ENCODE assay signal across 8 mouse cellular contexts in genomic region chr7:79504723-79505122, GRCm38 (mm10). TPM values are rescaled to one million over a fixed set of nuclear protein-coding genes. Genes with fewer than 3 reads are reported as not detected.
DNase-seq lines count a peak whose midpoint lies in the region; ATAC-seq and TF ChIP-seq lines count a peak whose summit lies in the region.

No protein-coding gene starts in this region.

- DNase-seq in heart, adult 2 months, result no peak
- peak; percentile 93 to 96 for DNase-seq in cerebellum, postnatal 36 days
- peak; percentile 93 for DNase-seq in frontal cortex, postnatal 36 days (ENCODE audit: low spot score in 2 of 2)
- peak; percentile 91 to 92 for DNase-seq in layer of hippocampus, adult 8-10 months (ENCODE audit: low spot score in 2 of 2)
- no peak for DNase-seq in liver, postnatal 0 days
- DNase-seq in right cerebral cortex, postnatal 10 days (ENCODE audit: low spot score in 2 of 2), result peak; percentile 97
- no peak for DNase-seq in spleen, postnatal 36 days (ENCODE audit: low spot score in 2 of 2)

- no peaks in the 10 kb centered on the region for H3K79me2 ChIP-seq in heart, adult 2 months (replicated peaks; ENCODE audit: control insufficient read depth, insufficient read depth, low read length)

- 0 out of 2 replicates have a peak, but pooled peaks have one; percentile 46 for ATAC-seq in heart, embryonic 12.5 days (ENCODE audit: insufficient number of reproducible peaks, low FRiP score)
- no peak for ATAC-seq in liver, postnatal 0 days

- peak overlapping the region; percentile 65 for H3K4me2 ChIP-seq in heart, embryonic 12.5 days
- H3K4me2 ChIP-seq in liver, postnatal 0 days (ENCODE audit: low read depth, low read length), result peak overlapping the region; percentile 38; the same call in 1 of the 2 replicates

- TF ChIP-seq CTCF in heart, adult 2 months (IDR thresholded peaks at IDR 0.05), result no peak
- no peak for TF ChIP-seq CTCF in liver, postnatal 0 days (IDR thresholded peaks at IDR 0.05; ENCODE audit: low read depth)

- H3K36me3 ChIP-seq in heart, embryonic 12.5 days, result no peaks in the 10 kb centered on the region
- no peaks in the 10 kb centered on the region for H3K36me3 ChIP-seq in heart, adult 2 months (ENCODE audit: control insufficient read depth, insufficient read depth, low read length)
- no peaks in the 10 kb centered on the region for H3K36me3 ChIP-seq in liver, postnatal 0 days (replicated peaks; ENCODE audit: insufficient read depth, low read length)

- no peak overlapping the region for H3K9ac ChIP-seq in heart, embryonic 12.5 days
- no peak overlapping the region for H3K9ac ChIP-seq in heart, adult 2 months (ENCODE audit: low read depth, low read length)
- no peak overlapping the region for H3K9ac ChIP-seq in liver, postnatal 0 days (replicated peaks)

- peaks cover 100% of the 10 kb centered on the region for H3K27me3 ChIP-seq in heart, embryonic 12.5 days (replicated peaks)
- peaks cover 46% of the 10 kb centered on the region for H3K27me3 ChIP-seq in heart, adult 2 months (ENCODE audit: control insufficient read depth, insufficient read depth, low read length)
- peaks cover 100% of the 10 kb centered on the region for H3K27me3 ChIP-seq in liver, postnatal 0 days (ENCODE audit: insufficient read depth, low read length)

- intact Hi-C loops in heart, adult 2 months (cut with DNase I), result no loop called here

- 0 out of 2 replicates have a peak, but pooled peaks cover 3% of the 10 kb centered on the region for H3K9me3 ChIP-seq in heart, embryonic 12.5 days (replicated peaks)
- no peaks in the 10 kb centered on the region for H3K9me3 ChIP-seq in liver, postnatal 0 days (ENCODE audit: low read length)

- H3K4me1 ChIP-seq in heart, embryonic 12.5 days (replicated peaks), result peaks cover 20% of the 10 kb centered on the region
- H3K4me1 ChIP-seq in heart, adult 2 months (ENCODE audit: control insufficient read depth, insufficient read depth, low read length), result no peaks in the 10 kb centered on the region
- H3K4me1 ChIP-seq in liver, postnatal 0 days (ENCODE audit: insufficient read depth), result peaks cover 7% of the 10 kb centered on the region; the same call in 1 of the 2 replicates

- H3K27ac ChIP-seq in heart, embryonic 12.5 days (ENCODE audit: poor library complexity, severe bottlenecking), result no peak overlapping the region
- no peak overlapping the region for H3K27ac ChIP-seq in heart, adult 2 months
- no peak overlapping the region for H3K27ac ChIP-seq in liver, postnatal 0 days (ENCODE audit: low read depth)

- TF ChIP-seq EP300 in heart, adult 2 months (IDR thresholded peaks at IDR 0.05; ENCODE audit: insufficient read depth, low read depth, low read length), result no peak
- no peak for TF ChIP-seq EP300 in liver, postnatal 0 days (IDR thresholded peaks at IDR 0.05; ENCODE audit: low read depth)

- WGBS in heart, embryonic 12.5 days, result 1% methylated on average over 42 of the region's 42 CpGs
- WGBS in heart, adult 2 months, result under 1% methylated on average over 42 of the region's 42 CpGs
- WGBS in liver, postnatal 0 days (ENCODE audit: insufficient replicate concordance), result 0% methylated on average over 37 of the region's 42 CpGs

- TF ChIP-seq POLR2A in heart, adult 2 months (IDR thresholded peaks at IDR 0.05; ENCODE audit: insufficient read depth, low read depth, low read length), result no peak

- peak overlapping the region; percentile 39 for H3K4me3 ChIP-seq in heart, embryonic 12.5 days
- H3K4me3 ChIP-seq in heart, adult 2 months, result no peak overlapping the region
- peak overlapping the region; percentile 10; the same call in 1 of the 2 replicates for H3K4me3 ChIP-seq in liver, postnatal 0 days (ENCODE audit: low read depth, low read length)

RNA-seq across cellular contexts. Expression of gene Polg, which starts 38.6 kb away (rescaled TPM):
- polyA plus RNA-seq in heart, embryonic 12.5 days (2016; fragmentation: Nextera tagmentation; extraction: Ambion mirVana), result 37.9 and 39.6 TPM in 2 replicates
- 10 to 100 TPM; 53.0 to 66.5 TPM for total RNA-seq in heart, adult 2 months (2021)
- polyA plus RNA-seq in heart, adult 2 months (2012; rRNA removed), result 40.5 and 59.0 TPM in 2 replicates
- 100 to 1,000 TPM in 1 of 4 experiments, 10 to 100 TPM in 3; 87.5 to 101 (median 95.1) TPM for total RNA-seq in layer of hippocampus, adult 8-10 months (2022)
- polyA plus RNA-seq in liver, postnatal 0 days (2015; fragmentation: Nextera tagmentation; extraction: Ambion mirVana), result 19.1 and 24.7 TPM in 2 replicates

Comparison
In these comparisons a context has a peak if more than half of its experiments do, and no peak if none do; other contexts are left out.
1. DNase-seq: peak in cerebellum, postnatal 36 days (2 of 2), frontal cortex, postnatal 36 days (2 of 2), layer of hippocampus, adult 8-10 months (2 of 2) and right cerebral cortex, postnatal 10 days (2 of 2); none in heart, adult 2 months (0 of 2), liver, postnatal 0 days (single experiment) and spleen, postnatal 36 days (0 of 2).